Mouse (Mus musculus) ES-E14 (cell line): ENCODE data around the gene Lacc1. TPM values are rescaled to one million over a fixed set of nuclear protein-coding genes. Genes with fewer than 3 reads are reported as not detected.

Experiments used
- DNase-seq: peaks from one replicate; pipeline ENCODE4 v3.0.0-alpha.2; 2013; ENCODE audit warnings: low read depth, low spot score
- H3K27ac ChIP-seq: 2 replicates; pipeline ENCODE4 v1.5.1; 2012; ENCODE audit warnings: low read depth, mild to moderate bottlenecking, low read length, moderate library complexity, mixed read lengths; ENCODE audit not compliant: poor library complexity, insufficient read depth, severe bottlenecking
- H3K36me3 ChIP-seq: 2 replicates; pipeline ENCODE4 v1.6.1; 2012; ENCODE audit warnings: mild to moderate bottlenecking, low read length, moderate library complexity, mixed read lengths; ENCODE audit not compliant: control insufficient read depth, poor library complexity, insufficient read depth, severe bottlenecking
- H3K4me1 ChIP-seq, 2 experiments: fragments of 150-350 bp in 1 of 2; sonication (generic) in 1 of 2; 2 replicates each; pipeline ENCODE4 v1.6.1; 2012; ENCODE audit warnings: low read length in 2 of 2, mild to moderate bottlenecking in 1 of 2, mixed read lengths in 1 of 2; ENCODE audit not compliant: control insufficient read depth in 2 of 2, insufficient read depth in 2 of 2, poor library complexity in 1 of 2
- H3K4me3 ChIP-seq, 2 experiments: fragments of 150-350 bp in 1 of 2; sonication (generic) in 1 of 2; 2 replicates each; pipeline ENCODE4 v1.5.1; 2012; ENCODE audit warnings: low read length in 2 of 2, low read depth in 1 of 2, mild to moderate bottlenecking in 1 of 2, mixed read lengths in 1 of 2; ENCODE audit not compliant: insufficient read depth in 1 of 2, poor library complexity in 1 of 2, severe bottlenecking in 1 of 2
- H3K9ac ChIP-seq: 2 replicates; pipeline ENCODE4 v1.6.1; 2012; ENCODE audit warnings: low read depth, mild to moderate bottlenecking, low read length, mixed read lengths; ENCODE audit not compliant: poor library complexity, insufficient read depth, severe bottlenecking
- H3K9me3 ChIP-seq: fragments of 150-350 bp; sonication (generic); 2 replicates; pipeline ENCODE4 v1.6.1; 2012; ENCODE audit warnings: low read depth, mild to moderate bottlenecking, low read length; ENCODE audit not compliant: control insufficient read depth, insufficient read depth
- CHD2 ChIP-seq: IDR thresholded peaks from 2 replicates; pipeline ENCODE4 v1.6.1; 2014; ENCODE audit warnings: mild to moderate bottlenecking, low read depth, low read length, inconsistent platforms
- HCFC1 ChIP-seq: IDR thresholded peaks from 2 replicates; pipeline ENCODE4 v1.6.1; 2012; ENCODE audit warnings: low read length, inconsistent platforms, borderline replicate concordance; ENCODE audit not compliant: insufficient read depth
- MAFK ChIP-seq: IDR thresholded peaks from 2 replicates; pipeline ENCODE4 v1.6.1; 2014; ENCODE audit warnings: mild to moderate bottlenecking, low read depth, low read length, inconsistent platforms; ENCODE audit not compliant: insufficient read depth
- ZC3H11A ChIP-seq: IDR thresholded peaks from 2 replicates; pipeline ENCODE4 v1.6.1; 2012; ENCODE audit warnings: low read depth, mild to moderate bottlenecking, inconsistent platforms, low read length, borderline replicate concordance
- ZNF384 ChIP-seq: IDR thresholded peaks from 2 replicates; pipeline ENCODE4 v1.6.1; 2012; ENCODE audit warnings: low read depth, low read length, inconsistent platforms
- in situ Hi-C, 2 experiments: fragments of 600-800 bp; cut with MboI; formaldehyde crosslinking; loops; one replicate each; pipeline ENCODE4 v1.15.1; 2025; ENCODE audit warnings: low sequenced_read_pairs in 2 of 2, inconsistent platforms in 1 of 2; ENCODE audit not compliant: unreplicated experiment in 2 of 2
- total RNA-seq: library from RNA; depleted of rRNA; stranded (reverse); fragments of 300-350 nt; gene quantifications from 2 replicates; pipeline ENCODE4 v1.2.3, GENCODE M21; 2012

Gene Lacc1
- total RNA-seq, 1 experiment: 3.0 TPM

DNA sequence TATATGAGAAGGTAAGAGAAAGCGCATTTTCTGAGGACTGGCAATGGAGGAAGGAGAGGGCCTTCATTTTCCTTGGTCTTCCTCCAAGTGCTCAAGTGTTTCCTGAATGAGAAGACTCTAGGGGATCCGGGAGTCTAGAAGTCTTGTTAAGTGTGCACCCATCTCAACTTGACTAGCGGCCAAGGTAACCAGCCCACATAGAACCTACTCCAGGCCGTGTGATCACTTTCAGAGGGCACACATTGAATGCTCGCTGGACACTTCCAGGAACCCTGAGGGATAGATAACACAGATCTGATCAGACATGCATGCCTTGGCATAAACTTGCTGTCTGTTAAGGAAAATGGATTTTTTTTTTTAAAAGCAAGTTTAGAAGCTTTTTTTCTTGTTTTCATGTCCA is 626 bp upstream of the Lacc1 start:
- no peaks in the 10 kb centered on the region for H3K36me3 ChIP-seq
- no peak overlapping the region for H3K9ac ChIP-seq
- no peak overlapping the region for H3K27ac ChIP-seq
- TF ChIP-seq MAFK (no peak), ZC3H11A (no peak), ZNF384 (no peak), HCFC1 (no peak), CHD2 (no peak)
- no peak for DNase-seq
- H3K4me1 ChIP-seq: no peaks in the 10 kb centered on the region
- in situ Hi-C loops: no loop called here
- H3K9me3 ChIP-seq: no peaks in the 10 kb centered on the region
- no peak overlapping the region for H3K4me3 ChIP-seq

DNA sequence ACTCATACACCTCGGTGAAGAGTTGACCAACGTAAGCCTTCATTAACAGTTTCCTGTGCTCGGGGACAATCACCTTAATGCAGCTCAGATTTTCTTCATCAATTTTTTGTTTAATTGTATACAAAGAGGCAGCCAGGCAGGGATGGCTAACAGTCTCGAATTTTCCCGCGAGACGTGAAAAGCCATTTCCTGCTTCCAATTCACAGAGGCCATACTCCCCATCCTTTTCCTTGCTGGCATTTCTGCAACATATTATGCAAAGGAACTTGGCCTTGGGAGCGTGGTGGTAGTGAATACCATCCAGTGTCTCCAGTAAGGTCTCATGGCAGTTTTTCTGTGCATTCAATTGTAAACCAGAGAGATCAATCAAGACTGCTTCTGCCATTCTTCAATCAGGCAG is 1.7 kb downstream of the Lacc1 start:
- H3K9me3 ChIP-seq: no peaks in the 10 kb centered on the region
- TF ChIP-seq ZC3H11A: no peak
- TF ChIP-seq MAFK: no peak
- TF ChIP-seq HCFC1: no peak
- no peak for TF ChIP-seq CHD2
- no peak for TF ChIP-seq ZNF384
- no peaks in the 10 kb centered on the region for H3K36me3 ChIP-seq
- no peak overlapping the region for H3K27ac ChIP-seq
- peaks cover 1 to 2% of the 10 kb centered on the region in 2 experiments; a peak in 2 of 4 replicates for H3K4me1 ChIP-seq
- no peak overlapping the region for H3K4me3 ChIP-seq
- in situ Hi-C loops: no loop called here
- H3K9ac ChIP-seq: no peak overlapping the region
- no peak for DNase-seq

DNA sequence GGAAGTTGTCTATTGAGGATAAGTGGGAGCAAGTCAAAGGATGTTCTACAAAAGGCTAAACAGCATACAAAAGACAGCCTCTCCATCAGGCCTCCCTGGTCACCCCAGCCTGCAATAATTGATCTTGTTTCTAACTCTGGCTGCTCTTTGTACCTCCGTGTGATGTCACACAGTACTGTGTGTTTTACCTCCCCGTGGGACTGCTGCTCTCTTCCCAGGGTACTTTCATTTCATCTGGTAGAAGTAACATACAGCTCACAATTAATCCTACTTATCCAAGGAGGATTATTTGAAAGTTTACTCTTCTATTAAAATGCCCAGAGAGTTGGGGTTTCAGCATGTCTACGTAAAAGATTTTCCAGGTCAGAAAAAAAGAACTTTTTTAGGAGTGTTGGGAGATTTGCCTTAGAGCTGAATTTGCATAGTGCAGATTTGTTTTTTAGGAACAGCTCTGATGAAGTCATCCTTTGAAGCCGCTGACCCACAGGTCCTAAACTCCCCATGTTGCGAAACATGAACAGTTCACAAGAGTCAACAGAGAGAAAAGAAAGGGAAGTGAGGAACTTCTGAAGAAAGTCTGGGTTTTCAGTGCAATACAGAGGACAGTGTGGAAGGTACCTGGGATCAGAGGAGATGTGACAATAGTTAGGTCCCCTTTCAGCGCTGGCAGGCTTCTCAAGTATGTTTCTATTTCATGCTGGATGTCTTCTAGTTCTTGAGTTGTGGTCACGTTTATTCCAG is 2.4 kb downstream of the Lacc1 start:
- Histone ChIP-seq H3K9ac (no peak overlapping the region), H3K36me3 (no peaks in the 10 kb centered on the region), H3K4me1 (peaks cover 1 to 2% of the 10 kb centered on the region in 2 experiments; a peak in 2 of 4 replicates), H3K4me3 (no peak overlapping the region), H3K9me3 (no peaks in the 10 kb centered on the region), H3K27ac (no peak overlapping the region)
- no peak for DNase-seq
- TF ChIP-seq CHD2: no peak
- no peak for TF ChIP-seq HCFC1
- no peak for TF ChIP-seq MAFK
- TF ChIP-seq ZNF384: no peak
- TF ChIP-seq ZC3H11A: no peak
- in situ Hi-C loops: no loop called here

DNA sequence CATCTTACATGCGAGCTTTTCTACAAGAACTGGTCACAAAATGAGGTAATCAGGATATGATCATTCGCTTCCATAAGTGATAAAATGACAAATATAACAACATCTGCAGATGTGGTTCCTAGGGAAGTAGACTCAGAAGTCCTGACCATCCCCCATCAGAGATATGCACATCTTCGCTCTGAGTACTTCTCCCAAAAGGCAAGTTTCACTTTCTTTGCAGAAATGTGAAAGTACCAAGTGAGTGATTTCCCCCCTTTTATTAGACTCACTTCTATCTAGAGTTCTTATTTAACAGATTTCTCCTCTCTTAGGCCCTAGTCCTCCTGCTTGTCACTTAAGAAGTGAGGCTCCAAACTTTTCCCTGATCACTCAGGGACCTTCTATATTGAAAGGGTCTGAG is 3.3 kb downstream of the Lacc1 start:
- Histone ChIP-seq H3K9me3 (no peaks in the 10 kb centered on the region), H3K4me1 (peaks cover 2 to 3% of the 10 kb centered on the region in 2 experiments; a peak in 2 of 4 replicates), H3K4me3 (no peak overlapping the region), H3K9ac (no peak overlapping the region), H3K36me3 (no peaks in the 10 kb centered on the region), H3K27ac (no peak overlapping the region)
- no peak for DNase-seq
- TF ChIP-seq ZC3H11A (no peak), HCFC1 (no peak)
- in situ Hi-C loops: no loop called here

DNA sequence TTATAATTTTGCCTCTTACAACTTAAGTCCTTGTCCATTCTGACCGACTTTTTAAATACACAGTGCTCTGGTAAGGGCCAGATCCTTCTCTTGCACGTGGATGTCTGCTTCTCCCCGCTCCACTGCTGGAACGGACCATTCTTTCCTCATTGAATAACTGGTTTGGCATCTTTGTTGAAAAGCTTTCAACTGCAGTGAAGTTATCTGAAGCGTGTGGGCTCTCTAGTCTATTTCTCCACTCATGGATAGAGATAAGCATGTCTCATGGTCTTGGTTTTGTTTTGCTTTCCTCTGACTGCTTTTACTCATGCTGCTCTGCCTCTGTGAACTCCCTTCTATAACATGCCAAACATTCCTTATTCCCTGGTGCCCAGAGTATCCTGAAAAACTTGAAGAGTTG is 4.3 kb downstream of the Lacc1 start:
- no peaks in the 10 kb centered on the region for H3K36me3 ChIP-seq
- no peak overlapping the region for H3K9ac ChIP-seq
- peaks cover 2 to 3% of the 10 kb centered on the region in 2 experiments; a peak in 2 of 4 replicates for H3K4me1 ChIP-seq
- H3K4me3 ChIP-seq: no peak overlapping the region
- no peak overlapping the region for H3K27ac ChIP-seq
- no peak for TF ChIP-seq MAFK
- no peak for TF ChIP-seq HCFC1
- TF ChIP-seq ZNF384: no peak
- TF ChIP-seq CHD2: no peak
- TF ChIP-seq ZC3H11A: no peak
- in situ Hi-C loops: no loop called here
- DNase-seq: no peak
- no peaks in the 10 kb centered on the region for H3K9me3 ChIP-seq
